Mouse (Mus musculus) gastrocnemius, postnatal 14 days (tissue): Measurements from ENCODE around the gene Snrpd2. TPM values are rescaled to one million over a fixed set of nuclear protein-coding genes. Genes with fewer than 3 reads are reported as not detected.

ENCODE experiments used
- DNase-seq: peaks from one replicate; pipeline ENCODE4 v3.0.0; 2021; ENCODE audit warnings: mixed read lengths
- intact Hi-C: fragments of 180-260 bp; cut with DNase I; formaldehyde crosslinking; loops from one replicate; pipeline ENCODE4 v1.15.1; 2025; ENCODE audit warnings: low total_unique reads
- total RNA-seq, 2 experiments: library from RNA; stranded (reverse); gene quantifications; 2 replicates each; pipeline ENCODE4 v1.2.3; 2021

Gene Snrpd2
- total RNA-seq, 2 experiments from 2014 or later, result 62.3 to 66.5 TPM

DNA sequence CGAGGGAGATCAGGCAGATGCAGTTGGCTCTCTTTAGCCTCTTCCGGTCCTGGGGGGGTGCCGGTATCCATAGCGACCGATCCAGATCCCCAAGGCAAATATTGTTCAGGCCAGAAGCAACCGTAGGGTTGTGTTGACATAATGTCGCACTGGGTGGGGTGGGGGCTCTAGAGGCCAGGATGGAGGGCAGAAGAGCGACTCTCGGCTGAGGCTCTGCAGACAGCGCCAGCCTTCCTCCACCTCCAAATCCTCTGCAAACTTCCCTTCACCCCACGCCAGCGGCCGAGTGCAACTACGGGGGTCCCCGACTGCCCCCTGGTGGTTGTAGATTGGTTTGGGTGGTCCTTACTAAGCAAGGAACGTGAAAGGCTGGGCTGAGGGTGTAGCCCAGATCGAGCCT, 23.4 kb downstream of the Snrpd2 start:
- intact Hi-C loops, result no loop called here
- DNase-seq, result peak; percentile 88

DNA sequence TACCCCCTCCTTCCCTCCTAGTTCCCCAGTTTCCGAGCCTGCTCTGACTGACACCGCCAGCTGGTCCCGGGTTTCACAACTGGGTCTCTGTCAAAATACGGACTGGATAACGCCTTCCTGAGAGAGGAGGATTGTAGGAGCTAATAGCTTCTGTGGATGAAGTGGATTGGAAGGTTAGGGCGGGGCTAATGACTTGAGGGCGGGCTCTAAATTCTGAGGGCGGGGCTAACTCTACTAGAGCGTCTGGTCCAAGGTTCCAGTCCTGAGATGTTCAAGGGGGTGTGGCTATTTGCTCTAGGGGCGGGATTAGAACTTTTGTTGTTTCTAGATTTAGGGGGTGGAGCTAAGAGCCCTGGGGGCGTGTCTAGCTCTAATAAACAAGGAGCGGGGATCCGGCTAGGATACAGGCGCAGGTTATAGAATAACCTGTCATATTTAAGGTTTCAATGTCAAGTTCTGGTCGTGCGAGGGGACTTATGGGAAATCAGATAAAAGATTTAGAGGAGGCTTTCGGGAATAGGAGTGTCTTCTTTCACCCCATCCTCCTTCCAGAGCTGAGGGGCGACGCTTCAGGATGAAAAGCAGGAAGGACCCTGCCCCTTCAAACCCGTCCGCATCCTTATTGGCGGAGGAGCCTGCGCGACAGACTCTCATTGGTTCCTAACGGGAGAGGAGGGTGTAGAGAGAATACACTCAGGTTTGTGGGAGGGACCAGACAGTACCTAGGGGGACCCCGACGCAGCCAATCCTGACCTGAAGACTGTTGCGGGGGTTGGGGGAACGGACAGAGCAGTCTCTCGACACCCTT, 26.4 kb downstream of the Snrpd2 start, which contains the start of gene Eml2:
TSS of gene Eml2 (plus strand) at position 714 of the 808 bp plus-strand sequence.
- intact Hi-C loops, result loop anchor here (5.0 kb wide), 1 partner anchor 36 kb away; the partner anchor contains the start of gene Gpr4
- DNase-seq, result peak; percentile 59

DNA sequence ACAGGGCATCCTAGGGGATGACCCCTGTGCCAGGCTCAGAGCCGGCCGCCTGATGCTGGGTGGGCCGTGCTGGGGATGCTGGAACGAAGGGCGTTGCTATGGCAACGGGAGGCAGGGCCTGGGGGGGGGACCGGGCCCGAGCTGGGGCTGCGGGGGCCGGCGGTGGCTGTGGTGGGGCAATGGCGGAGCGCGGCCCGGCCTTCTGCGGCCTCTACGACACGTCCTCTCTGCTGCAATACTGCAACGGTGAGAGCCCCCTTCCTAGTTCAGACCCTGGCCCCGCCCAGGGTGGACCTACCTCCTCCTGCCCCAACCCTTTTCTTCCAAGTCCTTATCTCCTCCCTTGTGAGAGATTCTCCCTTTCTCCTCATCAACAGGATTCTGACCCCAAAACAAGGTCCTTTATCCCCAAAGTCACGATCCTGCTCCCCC, 27.0 kb downstream of the Snrpd2 start:
- no peak for DNase-seq
- intact Hi-C loops, result loop anchor here (5.0 kb wide), 1 partner anchor 36 kb away; the partner anchor contains the start of gene Gpr4

DNA sequence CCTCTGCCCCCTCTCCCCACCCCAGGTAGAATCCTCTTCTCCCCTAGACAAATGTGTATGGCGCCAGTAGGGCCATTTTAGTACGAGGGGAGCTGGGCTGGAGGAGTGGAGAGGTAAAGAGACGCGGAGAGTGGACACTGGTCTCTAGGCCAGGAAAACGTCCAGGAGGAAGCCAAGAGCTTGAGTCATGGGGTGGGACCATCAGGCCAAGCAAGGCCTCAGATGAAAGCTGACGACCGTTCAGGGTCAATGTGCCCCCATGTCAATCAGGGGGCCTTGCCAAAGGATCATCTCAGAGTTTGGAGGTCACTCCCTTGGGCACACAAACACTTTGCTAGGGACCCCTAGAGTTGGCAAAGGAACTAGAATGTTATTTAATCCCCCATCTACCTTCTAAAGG, 27.7 kb downstream of the Snrpd2 start:
- intact Hi-C loops, result loop anchor here (5.0 kb wide), 1 partner anchor 35 kb away; the partner anchor contains the start of gene Gpr4
- DNase-seq, result no peak

DNA sequence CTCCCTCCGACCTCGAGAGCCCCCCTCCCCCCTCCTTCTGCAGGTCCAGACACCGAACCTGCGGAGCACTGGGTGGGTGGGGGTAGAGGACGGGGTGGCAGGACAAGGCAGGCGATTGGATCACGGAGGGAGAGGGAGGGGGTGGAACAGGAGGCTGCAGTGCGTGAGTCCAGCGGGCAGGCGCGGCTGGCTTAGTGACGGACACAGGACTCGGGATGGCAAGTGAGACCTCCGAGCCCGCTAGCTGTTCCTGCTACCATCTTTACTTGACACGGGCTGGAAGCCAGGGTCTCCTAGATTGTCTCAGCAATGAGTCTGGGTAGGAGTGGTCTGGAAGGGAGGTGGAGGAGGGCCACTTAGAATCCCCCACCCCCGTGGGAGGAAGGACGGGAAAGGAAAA, 28.5 kb downstream of the Snrpd2 start:
- intact Hi-C loops, result loop anchor here (5.0 kb wide), 1 partner anchor 34 kb away; the partner anchor contains the start of gene Gpr4
- DNase-seq, result no peak

DNA sequence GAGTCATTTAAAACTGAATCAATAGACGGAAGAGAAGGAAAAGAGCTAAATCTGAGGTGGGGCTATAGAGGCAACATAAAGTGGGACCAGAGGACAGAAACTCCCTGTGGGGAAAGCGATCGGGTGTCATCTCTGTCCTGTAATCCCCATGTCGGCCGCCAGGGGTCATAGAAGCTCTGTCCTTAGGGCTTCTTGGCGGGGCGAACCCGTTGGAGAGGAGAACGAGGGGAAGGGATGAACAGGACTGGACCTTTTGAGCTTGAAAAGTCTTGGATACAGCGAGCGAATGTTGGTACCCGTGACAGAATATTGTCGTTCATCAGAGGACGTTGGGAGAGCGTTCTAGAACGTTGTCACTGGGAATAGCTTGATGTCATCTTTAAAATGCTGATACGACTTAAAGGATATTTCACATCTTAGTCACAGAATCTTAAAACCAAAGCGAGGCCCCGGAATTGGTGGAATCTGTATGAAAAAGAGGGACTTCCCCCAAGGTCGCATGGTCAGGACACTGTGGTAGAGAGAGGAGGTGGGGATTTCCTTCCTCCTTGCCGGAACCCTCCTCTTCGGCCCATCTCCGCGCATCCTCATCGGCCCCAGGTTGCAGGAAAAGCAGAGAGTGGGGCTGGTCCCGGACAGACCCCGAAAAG, 29.0 kb downstream of the Snrpd2 start:
- intact Hi-C loops, result loop anchor here (5.0 kb wide), 1 partner anchor 34 kb away; the partner anchor contains the start of gene Gpr4
- peak; percentile 69 for DNase-seq

DNA sequence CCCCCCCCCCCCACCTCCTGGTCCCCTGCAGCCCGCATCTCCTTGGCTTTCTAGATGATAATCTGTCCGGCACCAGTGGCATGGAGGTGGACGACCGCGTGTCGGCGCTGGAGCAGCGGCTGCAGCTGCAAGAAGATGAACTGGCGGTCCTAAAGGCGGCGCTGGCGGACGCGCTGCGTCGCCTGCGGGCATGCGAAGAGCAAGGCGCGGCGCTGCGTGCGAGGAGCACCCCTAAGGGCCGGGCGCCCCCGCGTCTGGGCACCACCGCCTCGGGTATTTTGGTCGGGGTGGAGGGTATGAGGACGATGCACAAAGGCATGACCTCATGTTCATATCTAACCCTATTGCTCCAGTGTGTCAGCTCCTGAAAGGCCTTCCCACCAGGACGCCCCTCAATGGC, 29.7 kb downstream of the Snrpd2 start:
- intact Hi-C loops, result loop anchor here (5.0 kb wide), 1 partner anchor 33 kb away; the partner anchor contains the start of gene Gpr4

DNA sequence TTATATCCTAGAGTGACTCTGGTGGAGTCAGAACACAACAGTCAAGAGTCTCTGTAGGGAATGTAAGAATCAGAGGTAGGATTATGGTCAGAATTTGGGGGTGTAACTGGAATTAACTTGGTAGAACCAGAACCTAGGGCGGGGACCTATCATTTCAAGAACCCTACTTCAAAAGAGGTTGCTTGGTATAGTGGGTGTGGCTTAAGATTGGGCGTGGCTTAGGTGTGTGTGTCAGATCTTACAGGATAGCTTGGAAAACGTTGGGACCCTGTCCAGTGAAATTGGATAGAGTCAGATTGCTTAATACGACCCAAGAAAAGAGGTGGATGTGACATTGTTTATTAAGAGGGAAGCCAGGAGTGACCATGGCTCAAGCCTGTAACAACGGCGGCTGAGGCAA, 30.4 kb downstream of the Snrpd2 start:
- intact Hi-C loops, result loop anchor here (5.0 kb wide), 1 partner anchor 32 kb away; the partner anchor contains the start of gene Gpr4
- DNase-seq, result no peak

More for the DNA sequence above, 29.7 kb downstream of the Snrpd2 start:
- DNase-seq, result peak; percentile 75

DNA sequence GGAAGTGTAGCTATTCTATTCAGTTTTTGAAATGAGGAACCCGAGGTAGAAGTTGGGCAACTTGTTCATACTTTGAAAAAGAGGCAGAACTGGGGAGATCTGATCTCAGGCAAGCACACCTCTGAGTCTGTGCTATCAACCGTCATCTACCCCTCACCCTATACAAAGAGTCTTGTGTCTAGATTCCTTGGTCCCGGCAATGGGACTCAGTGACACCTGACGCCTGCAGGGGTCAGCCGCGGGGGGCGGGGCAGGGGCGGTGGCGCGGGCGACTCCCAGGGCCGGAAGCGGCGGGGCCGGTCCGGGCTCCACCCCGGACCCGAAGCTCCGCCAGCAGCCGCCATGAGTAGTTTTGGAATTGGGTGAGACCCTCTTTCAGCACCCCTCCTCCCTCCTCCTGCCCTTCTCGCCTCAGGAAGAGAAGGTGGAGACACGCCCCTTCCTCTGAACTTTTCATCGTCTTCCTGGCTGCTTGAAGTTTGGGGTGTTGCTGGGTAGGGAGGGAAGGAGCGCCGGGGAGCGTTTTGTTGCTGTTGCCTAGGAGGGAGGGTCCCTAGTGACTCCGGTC, 31.4 kb downstream of the Snrpd2 start:
- no peak for DNase-seq
- intact Hi-C loops, result no loop called here

DNA sequence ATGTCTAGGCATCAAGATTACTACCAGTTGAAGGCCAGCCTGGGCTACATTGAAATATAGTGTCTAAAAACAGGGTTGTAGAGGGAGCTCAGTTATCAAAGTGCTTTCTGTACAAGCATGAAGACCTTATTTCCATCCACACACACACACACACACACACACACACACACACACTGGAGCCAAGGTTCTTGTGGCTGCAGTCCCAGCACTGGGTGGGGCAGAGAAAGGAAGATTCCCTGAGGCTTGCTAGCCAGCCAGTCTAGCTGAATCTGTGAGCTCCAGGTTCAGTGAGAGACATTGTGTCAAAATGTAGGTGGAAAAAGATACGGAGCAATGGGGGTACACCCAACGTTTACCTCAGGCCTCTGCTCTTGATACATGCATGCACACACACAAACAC, 34.7 kb downstream of the Snrpd2 start:
- no peak for DNase-seq
- intact Hi-C loops, result no loop called here

DNA sequence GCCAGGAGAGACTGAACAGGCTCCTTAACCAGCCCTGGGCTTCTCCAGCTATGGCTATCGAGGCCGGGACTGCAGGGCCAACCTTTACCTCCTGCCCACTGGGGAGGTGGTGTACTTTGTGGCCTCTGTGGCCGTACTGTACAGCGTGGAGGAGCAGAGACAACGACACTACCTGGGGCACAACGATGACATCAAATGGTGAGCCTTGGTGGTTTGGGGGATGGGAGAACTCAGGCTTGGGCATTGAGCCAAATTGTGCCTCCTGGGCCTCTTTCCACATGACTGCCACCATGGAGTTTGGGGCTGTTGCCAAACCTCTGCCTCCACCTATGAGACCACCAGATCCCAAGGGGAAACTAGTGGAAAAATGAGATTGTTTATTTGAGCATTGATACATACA, 35.2 kb downstream of the Snrpd2 start:
- intact Hi-C loops, result no loop called here
- DNase-seq, result no peak

DNA sequence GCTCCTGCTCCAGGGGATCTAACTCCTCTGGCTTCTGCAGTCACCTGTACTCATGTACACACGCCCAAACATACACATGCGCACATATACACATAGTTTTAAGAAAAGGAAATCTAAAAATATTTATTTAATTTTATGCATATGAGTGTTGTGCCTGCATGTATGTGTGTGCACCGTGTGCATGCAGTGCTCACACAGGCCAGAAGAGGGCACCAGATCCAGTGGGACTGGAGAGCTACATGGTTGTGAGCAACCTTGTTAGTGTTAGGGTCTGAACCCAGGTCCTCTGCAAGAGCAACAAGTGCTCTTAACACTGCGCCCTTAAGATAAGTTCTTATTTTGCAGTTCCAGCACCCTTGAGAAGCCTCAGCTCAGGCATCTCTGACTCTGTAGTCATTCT, 45.2 kb downstream of the Snrpd2 start:
- intact Hi-C loops, result no loop called here
- DNase-seq, result no peak

DNA sequence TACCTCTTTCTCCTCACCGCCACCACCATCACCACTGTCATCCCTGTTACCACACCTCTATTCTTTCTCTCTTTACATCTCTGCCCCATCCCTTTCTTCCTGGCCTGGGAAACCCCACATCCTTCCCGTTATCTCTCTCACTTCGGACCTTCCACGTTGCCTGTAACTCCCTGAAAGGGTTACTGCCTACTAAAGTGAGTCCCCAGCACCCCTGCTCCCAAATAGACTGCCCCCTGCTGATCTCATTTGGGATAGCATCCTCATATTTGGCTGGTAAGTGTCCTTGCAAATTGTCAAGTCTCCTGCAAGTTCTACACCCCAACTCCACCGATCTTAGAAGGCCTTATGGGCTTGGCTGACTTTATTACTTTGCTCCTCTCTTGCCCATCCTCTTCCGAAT, 47.2 kb downstream of the Snrpd2 start:
- DNase-seq, result no peak
- intact Hi-C loops, result no loop called here

DNA sequence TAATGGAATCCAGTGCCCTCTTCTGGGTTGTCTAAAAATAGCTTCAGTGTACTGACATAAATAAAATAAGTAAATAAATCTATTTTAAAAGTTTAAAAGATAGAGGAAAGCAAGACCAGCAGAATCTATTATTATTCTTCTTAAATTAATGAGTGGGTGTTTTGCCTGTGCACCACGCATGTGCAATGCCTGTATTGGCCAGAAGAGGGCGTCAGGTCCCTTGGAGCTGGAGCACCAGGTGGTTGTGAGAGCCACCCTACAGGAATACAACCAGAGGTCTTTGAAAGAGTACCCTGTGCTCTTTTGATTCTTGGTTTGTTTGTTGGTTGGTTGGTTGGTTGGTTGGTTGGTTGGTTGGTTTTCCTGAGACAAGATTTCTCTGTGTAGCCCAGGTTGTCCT, 48.5 kb downstream of the Snrpd2 start:
- no peak for DNase-seq
- intact Hi-C loops, result no loop called here

DNA sequence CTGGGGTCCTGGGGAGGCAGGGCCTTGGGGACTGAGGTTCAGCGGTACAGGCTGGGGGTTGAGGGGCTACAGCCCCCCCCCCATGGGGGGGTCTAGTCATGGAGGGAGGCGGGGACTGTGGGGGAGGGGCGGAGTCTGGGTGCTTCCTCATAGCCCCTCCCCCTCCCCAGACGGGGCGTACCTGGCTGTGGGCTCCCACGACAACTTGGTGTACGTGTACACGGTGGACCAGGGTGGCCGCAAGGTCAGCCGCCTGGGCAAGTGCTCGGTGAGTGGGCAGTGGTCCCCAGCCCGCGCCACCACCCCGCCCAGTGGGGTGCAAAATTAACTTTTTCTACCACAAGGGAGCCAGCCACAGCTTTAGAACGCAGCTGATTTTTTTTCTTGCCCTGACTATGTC, 52.1 kb downstream of the Snrpd2 start:
- no peak for DNase-seq
- intact Hi-C loops, result no loop called here

DNA sequence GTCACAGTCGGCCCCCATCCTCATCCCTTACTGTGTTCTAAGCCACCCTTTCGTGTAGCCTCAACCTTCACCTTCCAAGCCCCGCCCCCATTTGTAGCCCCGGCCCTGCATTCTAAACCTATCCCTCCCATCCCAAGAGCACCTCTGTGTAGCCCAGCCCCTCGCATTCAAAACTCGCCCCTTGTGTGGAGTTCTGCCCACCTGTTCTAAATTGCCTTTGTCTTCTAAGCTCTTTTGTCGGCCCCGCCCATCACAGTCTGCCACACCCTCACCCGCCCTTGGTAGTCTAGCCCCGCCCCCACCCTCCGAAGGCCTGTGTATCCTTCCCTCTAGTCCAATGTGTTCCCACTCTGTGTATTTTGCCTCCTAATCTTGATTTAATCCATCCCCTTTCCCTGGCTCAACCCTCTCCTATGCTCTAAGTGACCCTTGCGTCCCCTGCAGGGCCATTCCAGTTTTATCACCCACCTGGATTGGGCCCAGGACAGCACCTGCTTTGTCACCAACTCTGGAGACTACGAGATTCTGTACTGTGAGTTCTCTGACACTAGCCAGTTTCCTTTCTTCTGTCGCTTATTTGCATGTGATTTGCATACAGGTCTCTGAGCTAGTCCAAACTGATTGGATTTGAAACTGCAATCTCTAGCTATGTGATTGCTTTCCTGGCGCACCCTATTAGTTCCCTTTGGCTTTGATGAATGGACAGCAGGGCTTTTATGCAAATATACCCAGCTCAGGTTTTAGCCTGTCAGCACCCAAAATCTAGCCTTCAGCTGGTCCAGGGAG, 52.7 kb downstream of the Snrpd2 start:
- intact Hi-C loops, result no loop called here
- DNase-seq, result no peak
